Mouse (Mus musculus) stomach, embryonic 14.5 days (tissue): ENCODE results near the gene Erbin. TPM values are rescaled to one million over a fixed set of nuclear protein-coding genes. Genes with fewer than 3 reads are reported as not detected.

Source experiments
- ATAC-seq: fragments of 200-750 bp; cut with Nextera tagmentation; 2 replicates; pipeline ENCODE4 v1.8.0; 2017; ENCODE audit warnings: low read depth, moderate TSS enrichment; ENCODE audit not compliant: insufficient number of reproducible peaks, insufficient read depth, low FRiP score
- H3K27ac ChIP-seq: fragments of 300-500 bp; sonication (generic); 2 replicates; pipeline ENCODE4 v1.5.1; 2014; ENCODE audit warnings: mild to moderate bottlenecking, low read length, moderate library complexity, mixed read lengths
- H3K27me3 ChIP-seq: fragments of 300-500 bp; sonication (generic); 2 replicates; pipeline ENCODE4 v1.6.1; 2014; ENCODE audit warnings: low read length, control low read depth, mixed read lengths; ENCODE audit not compliant: control insufficient read depth, insufficient read depth
- H3K36me3 ChIP-seq: fragments of 300-500 bp; sonication (generic); 2 replicates; pipeline ENCODE4 v1.6.1; 2014; ENCODE audit warnings: mild to moderate bottlenecking, control low read depth, low read length, moderate library complexity, mixed read lengths; ENCODE audit not compliant: control insufficient read depth, insufficient read depth
- H3K4me1 ChIP-seq: fragments of 300-500 bp; sonication (generic); 2 replicates; pipeline ENCODE4 v1.6.1; 2014; ENCODE audit warnings: low read length, control low read depth, mixed read lengths; ENCODE audit not compliant: control insufficient read depth, insufficient read depth
- H3K4me2 ChIP-seq: fragments of 300-500 bp; sonication (generic); replicated peaks from 2 replicates; pipeline ENCODE4 v1.6.1; 2014; ENCODE audit warnings: low read depth, low read length, control low read depth
- H3K4me3 ChIP-seq: fragments of 300-500 bp; sonication (generic); 2 replicates; pipeline ENCODE4 v1.5.1; 2014; ENCODE audit warnings: low read depth, low read length, control low read depth
- H3K9ac ChIP-seq: fragments of 300-500 bp; sonication (generic); replicated peaks from 2 replicates; pipeline ENCODE4 v1.6.1; 2014; ENCODE audit warnings: low read depth, mild to moderate bottlenecking, control low read depth, low read length, moderate library complexity, mixed read lengths
- H3K9me3 ChIP-seq: fragments of 300-500 bp; sonication (generic); 2 replicates; pipeline ENCODE4 v1.6.1; 2016; ENCODE audit warnings: low read depth, low read length, control low read depth; ENCODE audit not compliant: control insufficient read depth
- WGBS: fragments of 180-500 bp; shearing (Covaris S2); extraction: QIAGEN DNeasy Blood & Tissue Kit; methylation state at CpG from one replicate; pipeline ENCODE4 v1.1.7; 2014; 5-methylcytosine and 5-hydroxymethylcytosine counted together
- polyA plus RNA-seq: library from polyadenylated mRNA; unstranded; fragments of >200 nt; fragmentation: Nextera tagmentation; extraction: Ambion mirVana; gene quantifications from 2 replicates; pipeline ENCODE4 v1.2.1, GENCODE M21; 2014

The Erbin gene
- polyA plus RNA-seq, 1 experiment from 2014 or later = 39.8 TPM

GRCm38 (mm10) chr13:103819377-103819776 lies 100.9 kb downstream of the Erbin start:
- H3K27ac ChIP-seq = no peak overlapping the region
- H3K9me3 ChIP-seq = no peaks in the 10 kb centered on the region
- H3K36me3 ChIP-seq = peaks cover 27% of the 10 kb centered on the region
- no peak overlapping the region for H3K4me3 ChIP-seq
- WGBS = 74% methylated on average over 5 of the region's 5 CpGs
- no peak for ATAC-seq
- no peak overlapping the region for H3K4me2 ChIP-seq
- no peaks in the 10 kb centered on the region for H3K27me3 ChIP-seq
- no peak overlapping the region for H3K9ac ChIP-seq
- no peaks in the 10 kb centered on the region for H3K4me1 ChIP-seq

GRCm38 (mm10) chr13:103817935-103818334 lies 102.4 kb downstream of the Erbin start:
- no peaks in the 10 kb centered on the region for H3K27me3 ChIP-seq
- H3K36me3 ChIP-seq = peaks cover 20% of the 10 kb centered on the region
- 92% methylated on average over 3 of the region's 3 CpGs for WGBS
- H3K9me3 ChIP-seq = no peaks in the 10 kb centered on the region
- no peaks in the 10 kb centered on the region for H3K4me1 ChIP-seq
- no peak overlapping the region for H3K9ac ChIP-seq
- H3K27ac ChIP-seq = no peak overlapping the region
- ATAC-seq = no peak
- no peak overlapping the region for H3K4me2 ChIP-seq
- H3K4me3 ChIP-seq = no peak overlapping the region

- Histone ChIP-seq H3K4me2 (no peak overlapping the region), H3K27me3 (no peaks in the 10 kb centered on the region), H3K9me3 (no peaks in the 10 kb centered on the region), H3K27ac (no peak overlapping the region), H3K36me3 (peaks cover 1% of the 10 kb centered on the region; the same call in 1 of the 2 replicates), H3K9ac (no peak overlapping the region), H3K4me1 (no peaks in the 10 kb centered on the region), H3K4me3 (no peak overlapping the region)
- WGBS = 59% methylated on average over 5 of the region's 5 CpGs
- ATAC-seq = no peak
Measured at GRCm38 (mm10) chr13:103807464-103807863, 112.8 kb downstream of the Erbin start.

- H3K4me1 ChIP-seq = no peaks in the 10 kb centered on the region
- H3K4me2 ChIP-seq = no peak overlapping the region
- H3K9me3 ChIP-seq = no peaks in the 10 kb centered on the region
- H3K36me3 ChIP-seq = no peaks in the 10 kb centered on the region
- H3K27me3 ChIP-seq = no peaks in the 10 kb centered on the region
- H3K9ac ChIP-seq = no peak overlapping the region
- ATAC-seq = no peak
- no peak overlapping the region for H3K27ac ChIP-seq
- H3K4me3 ChIP-seq = no peak overlapping the region
- 65% methylated on average over 6 of the region's 6 CpGs for WGBS
Measured at GRCm38 (mm10) chr13:103806210-103806851, 114.0 kb downstream of the Erbin start.

- Histone ChIP-seq H3K4me2 (no peak overlapping the region), H3K4me1 (no peaks in the 10 kb centered on the region), H3K27ac (no peak overlapping the region), H3K9me3 (no peaks in the 10 kb centered on the region), H3K4me3 (no peak overlapping the region), H3K27me3 (no peaks in the 10 kb centered on the region), H3K9ac (no peak overlapping the region), H3K36me3 (no peaks in the 10 kb centered on the region)
- 76% methylated on average over 5 of the region's 5 CpGs for WGBS
- no peak for ATAC-seq
Measured at GRCm38 (mm10) chr13:103803721-103804120, 116.6 kb downstream of the Erbin start.

- Histone ChIP-seq H3K4me1 (no peaks in the 10 kb centered on the region), H3K9me3 (no peaks in the 10 kb centered on the region), H3K4me2 (no peak overlapping the region), H3K4me3 (no peak overlapping the region), H3K27ac (no peak overlapping the region), H3K9ac (no peak overlapping the region), H3K36me3 (no peaks in the 10 kb centered on the region), H3K27me3 (no peaks in the 10 kb centered on the region)
- WGBS = 85% methylated on average over 1 of the region's 1 CpGs
- ATAC-seq = no peak
Measured at GRCm38 (mm10) chr13:103801021-103801420, 119.3 kb downstream of the Erbin start.

- Histone ChIP-seq H3K9me3 (no peaks in the 10 kb centered on the region), H3K27ac (no peak overlapping the region), H3K4me1 (no peaks in the 10 kb centered on the region), H3K4me2 (no peak overlapping the region), H3K36me3 (no peaks in the 10 kb centered on the region), H3K4me3 (no peak overlapping the region), H3K9ac (no peak overlapping the region), H3K27me3 (no peaks in the 10 kb centered on the region)
- no peak for ATAC-seq
- 77% methylated on average over 9 of the region's 9 CpGs for WGBS
Measured at GRCm38 (mm10) chr13:103794688-103795543, 125.4 kb downstream of the Erbin start.

- Histone ChIP-seq H3K9ac (no peak overlapping the region), H3K27me3 (no peaks in the 10 kb centered on the region), H3K4me1 (no peaks in the 10 kb centered on the region), H3K9me3 (no peaks in the 10 kb centered on the region), H3K27ac (no peak overlapping the region), H3K36me3 (no peaks in the 10 kb centered on the region), H3K4me2 (no peak overlapping the region), H3K4me3 (no peak overlapping the region)
- ATAC-seq = no peak
- WGBS = 31% methylated on average over 11 of the region's 11 CpGs
Measured at GRCm38 (mm10) chr13:103779922-103780585, 140.3 kb downstream of the Erbin start.
